Mouse (Mus musculus) embryonic fibroblast, embryonic 13.5 days (primary cell): ENCODE results near the gene Crebrf.

Source experiments
- CTCF ChIP-seq: IDR thresholded peaks from 2 replicates; pipeline ENCODE4 v1.5.1; 2011; ENCODE audit warnings: mild to moderate bottlenecking, control low read depth, low read length, moderate library complexity, borderline replicate concordance; ENCODE audit not compliant: insufficient read depth
- POLR2A ChIP-seq: IDR thresholded peaks from 2 replicates; pipeline ENCODE4 v1.6.1; 2011; ENCODE audit warnings: low read depth, mild to moderate bottlenecking, control low read depth, low read length, moderate library complexity

- TF ChIP-seq POLR2A (no peak), CTCF (no peak)
Observed at GRCm38 (mm10) chr17:26686334-26687000, 29.0 kb upstream of the Crebrf start.
